Mouse (Mus musculus): ENCODE measurements around the gene Zfr. TPM values are rescaled to one million over a fixed set of nuclear protein-coding genes. Genes with fewer than 3 reads are reported as not detected.
"Not testable (repeated sequence)": the region's sequence is repeated elsewhere in the genome, so short reads cannot be mapped to it uniquely, and the experiment has no call there.

The Zfr gene
- polyA plus RNA-seq, 1 experiment from 2014 or later: 136 TPM

- Histone ChIP-seq H3K9ac (ENCODE audit: low read length) (no peak overlapping the region), H3K27ac (ENCODE audit: low read depth, low read length) (no peak overlapping the region), H3K4me1 (replicated peaks; ENCODE audit: control insufficient read depth, insufficient read depth, low read length) (no peaks in the 10 kb centered on the region; the same call in 1 of the 2 replicates), H3K36me3 (ENCODE audit: control insufficient read depth, insufficient read depth, low read length) (no peaks in the 10 kb centered on the region), H3K4me3 (ENCODE audit: low read depth, low read length) (no peak overlapping the region), H3K4me2 (ENCODE audit: low read depth, low read length, severe bottlenecking) (no peak overlapping the region), H3K9me3 (ENCODE audit: control insufficient read depth, low read length) (no peaks in the 10 kb centered on the region), H3K27me3 (ENCODE audit: control insufficient read depth, insufficient read depth, low read length) (no peaks in the 10 kb centered on the region)
- no peak for ATAC-seq (replicated peaks; ENCODE audit: low FRiP score)
- DNase-seq (ENCODE audit: low spot score): no peak
- 97% methylated on average over 1 of the region's 1 CpGs for WGBS
Observed at GRCm38 (mm10) chr15:12212266-12212665, 94.6 kb downstream of the Zfr start.

- Histone ChIP-seq H3K9ac (ENCODE audit: low read length) (no peak overlapping the region), H3K4me3 (ENCODE audit: low read depth, low read length) (no peak overlapping the region), H3K4me2 (ENCODE audit: low read depth, low read length, severe bottlenecking) (no peak overlapping the region), H3K27ac (ENCODE audit: low read depth, low read length) (no peak overlapping the region), H3K4me1 (replicated peaks; ENCODE audit: control insufficient read depth, insufficient read depth, low read length) (no peaks in the 10 kb centered on the region), H3K27me3 (ENCODE audit: control insufficient read depth, insufficient read depth, low read length) (no peaks in the 10 kb centered on the region), H3K9me3 (ENCODE audit: control insufficient read depth, low read length) (no peaks in the 10 kb centered on the region), H3K36me3 (ENCODE audit: control insufficient read depth, insufficient read depth, low read length) (no peaks in the 10 kb centered on the region)
- ATAC-seq (replicated peaks; ENCODE audit: low FRiP score) (no peak), DNase-seq (ENCODE audit: low spot score) (no peak)
- 90% methylated on average over 14 of the region's 14 CpGs for WGBS
Observed at GRCm38 (mm10) chr15:12214531-12215414, 97.1 kb downstream of the Zfr start.

- Histone ChIP-seq H3K4me1 (replicated peaks; ENCODE audit: control insufficient read depth, insufficient read depth, low read length) (no peaks in the 10 kb centered on the region), H3K27ac (ENCODE audit: low read depth, low read length) (no peak overlapping the region), H3K9me3 (ENCODE audit: control insufficient read depth, low read length) (no peaks in the 10 kb centered on the region), H3K9ac (ENCODE audit: low read length) (no peak overlapping the region), H3K27me3 (ENCODE audit: control insufficient read depth, insufficient read depth, low read length) (no peaks in the 10 kb centered on the region), H3K4me3 (ENCODE audit: low read depth, low read length) (no peak overlapping the region), H3K36me3 (ENCODE audit: control insufficient read depth, insufficient read depth, low read length) (no peaks in the 10 kb centered on the region), H3K4me2 (ENCODE audit: low read depth, low read length, severe bottlenecking) (no peak overlapping the region)
- 94% methylated on average over 5 of the region's 5 CpGs for WGBS
- DNase-seq (ENCODE audit: low spot score) (no peak), ATAC-seq (replicated peaks; ENCODE audit: low FRiP score) (no peak)
Observed at GRCm38 (mm10) chr15:12215415-12215718, 97.7 kb downstream of the Zfr start.

- WGBS: 91% methylated on average over 8 of the region's 8 CpGs
- H3K4me3 ChIP-seq (ENCODE audit: low read depth, low read length): no peak overlapping the region
- H3K4me2 ChIP-seq (ENCODE audit: low read depth, low read length, severe bottlenecking): no peak overlapping the region
- no peak overlapping the region for H3K9ac ChIP-seq (ENCODE audit: low read length)
- no peaks in the 10 kb centered on the region for H3K36me3 ChIP-seq (ENCODE audit: control insufficient read depth, insufficient read depth, low read length)
- H3K27me3 ChIP-seq (ENCODE audit: control insufficient read depth, insufficient read depth, low read length): no peaks in the 10 kb centered on the region
- H3K9me3 ChIP-seq (ENCODE audit: control insufficient read depth, low read length): no peaks in the 10 kb centered on the region
- no peaks in the 10 kb centered on the region for H3K4me1 ChIP-seq (replicated peaks; ENCODE audit: control insufficient read depth, insufficient read depth, low read length)
- no peak for DNase-seq (ENCODE audit: low spot score)
- H3K27ac ChIP-seq (ENCODE audit: low read depth, low read length): no peak overlapping the region
- ATAC-seq (replicated peaks; ENCODE audit: low FRiP score): no peak
Observed at GRCm38 (mm10) chr15:12216119-12216518, 98.5 kb downstream of the Zfr start.

- ATAC-seq (replicated peaks; ENCODE audit: low FRiP score) (no peak), DNase-seq (ENCODE audit: low spot score) (no peak)
- no peaks in the 10 kb centered on the region for H3K27me3 ChIP-seq (ENCODE audit: control insufficient read depth, insufficient read depth, low read length)
- no peaks in the 10 kb centered on the region for H3K9me3 ChIP-seq (ENCODE audit: control insufficient read depth, low read length)
- no peak overlapping the region for H3K27ac ChIP-seq (ENCODE audit: low read depth, low read length)
- 90% methylated on average over 13 of the region's 13 CpGs for WGBS
- H3K4me1 ChIP-seq (replicated peaks; ENCODE audit: control insufficient read depth, insufficient read depth, low read length): no peaks in the 10 kb centered on the region; the same call in 1 of the 2 replicates
- no peaks in the 10 kb centered on the region for H3K36me3 ChIP-seq (ENCODE audit: control insufficient read depth, insufficient read depth, low read length)
- H3K4me2 ChIP-seq (ENCODE audit: low read depth, low read length, severe bottlenecking): no peak overlapping the region
- H3K9ac ChIP-seq (ENCODE audit: low read length): no peak overlapping the region
- no peak overlapping the region for H3K4me3 ChIP-seq (ENCODE audit: low read depth, low read length)
Observed at GRCm38 (mm10) chr15:12216798-12217197, 99.2 kb downstream of the Zfr start.

GRCm38 (mm10) chr15:12217332-12217731, 99.7 kb downstream of the Zfr start:
- not testable (repeated sequence) for H3K27me3 ChIP-seq (ENCODE audit: control insufficient read depth, insufficient read depth, low read length); ATAC-seq (replicated peaks; ENCODE audit: low FRiP score); H3K36me3 ChIP-seq (ENCODE audit: control insufficient read depth, insufficient read depth, low read length); H3K27ac ChIP-seq (ENCODE audit: low read depth, low read length); DNase-seq (ENCODE audit: low spot score); H3K9me3 ChIP-seq (ENCODE audit: control insufficient read depth, low read length); H3K4me1 ChIP-seq (replicated peaks; ENCODE audit: control insufficient read depth, insufficient read depth, low read length); H3K9ac ChIP-seq (ENCODE audit: low read length); H3K4me2 ChIP-seq (ENCODE audit: low read depth, low read length, severe bottlenecking); H3K4me3 ChIP-seq (ENCODE audit: low read depth, low read length)
- 89% methylated on average over 3 of the region's 3 CpGs for WGBS

- DNase-seq (ENCODE audit: low spot score) (no peak), ATAC-seq (replicated peaks; ENCODE audit: low FRiP score) (no peak)
- Histone ChIP-seq H3K4me1 (replicated peaks; ENCODE audit: control insufficient read depth, insufficient read depth, low read length) (peaks cover 8% of the 10 kb centered on the region), H3K4me3 (ENCODE audit: low read depth, low read length) (no peak overlapping the region), H3K9ac (ENCODE audit: low read length) (no peak overlapping the region), H3K27ac (ENCODE audit: low read depth, low read length) (no peak overlapping the region), H3K9me3 (ENCODE audit: control insufficient read depth, low read length) (no peaks in the 10 kb centered on the region), H3K27me3 (ENCODE audit: control insufficient read depth, insufficient read depth, low read length) (no peaks in the 10 kb centered on the region), H3K4me2 (ENCODE audit: low read depth, low read length, severe bottlenecking) (no peak overlapping the region), H3K36me3 (ENCODE audit: control insufficient read depth, insufficient read depth, low read length) (no peaks in the 10 kb centered on the region)
- 40% methylated on average over 5 of the region's 5 CpGs for WGBS
Observed at GRCm38 (mm10) chr15:12217849-12218248, 100.2 kb downstream of the Zfr start.

GRCm38 (mm10) chr15:12218583-12219382, 101.2 kb downstream of the Zfr start:
- H3K4me3 ChIP-seq (ENCODE audit: low read depth, low read length): no peak overlapping the region
- no peak overlapping the region for H3K9ac ChIP-seq (ENCODE audit: low read length)
- ATAC-seq (replicated peaks; ENCODE audit: low FRiP score): no peak
- no peak for DNase-seq (ENCODE audit: low spot score)
- H3K36me3 ChIP-seq (ENCODE audit: control insufficient read depth, insufficient read depth, low read length): no peaks in the 10 kb centered on the region
- H3K9me3 ChIP-seq (ENCODE audit: control insufficient read depth, low read length): no peaks in the 10 kb centered on the region
- H3K4me2 ChIP-seq (ENCODE audit: low read depth, low read length, severe bottlenecking): no peak overlapping the region
- H3K27ac ChIP-seq (ENCODE audit: low read depth, low read length): no peak overlapping the region
- H3K4me1 ChIP-seq (replicated peaks; ENCODE audit: control insufficient read depth, insufficient read depth, low read length): peaks cover 9% of the 10 kb centered on the region
- H3K27me3 ChIP-seq (ENCODE audit: control insufficient read depth, insufficient read depth, low read length): no peaks in the 10 kb centered on the region
- 94% methylated on average over 11 of the region's 11 CpGs for WGBS

Data from forebrain, embryonic 11.5 days (tissue).